Mouse (Mus musculus): Measurements from ENCODE around the gene Sept8.

The Sept8 gene

DNA sequence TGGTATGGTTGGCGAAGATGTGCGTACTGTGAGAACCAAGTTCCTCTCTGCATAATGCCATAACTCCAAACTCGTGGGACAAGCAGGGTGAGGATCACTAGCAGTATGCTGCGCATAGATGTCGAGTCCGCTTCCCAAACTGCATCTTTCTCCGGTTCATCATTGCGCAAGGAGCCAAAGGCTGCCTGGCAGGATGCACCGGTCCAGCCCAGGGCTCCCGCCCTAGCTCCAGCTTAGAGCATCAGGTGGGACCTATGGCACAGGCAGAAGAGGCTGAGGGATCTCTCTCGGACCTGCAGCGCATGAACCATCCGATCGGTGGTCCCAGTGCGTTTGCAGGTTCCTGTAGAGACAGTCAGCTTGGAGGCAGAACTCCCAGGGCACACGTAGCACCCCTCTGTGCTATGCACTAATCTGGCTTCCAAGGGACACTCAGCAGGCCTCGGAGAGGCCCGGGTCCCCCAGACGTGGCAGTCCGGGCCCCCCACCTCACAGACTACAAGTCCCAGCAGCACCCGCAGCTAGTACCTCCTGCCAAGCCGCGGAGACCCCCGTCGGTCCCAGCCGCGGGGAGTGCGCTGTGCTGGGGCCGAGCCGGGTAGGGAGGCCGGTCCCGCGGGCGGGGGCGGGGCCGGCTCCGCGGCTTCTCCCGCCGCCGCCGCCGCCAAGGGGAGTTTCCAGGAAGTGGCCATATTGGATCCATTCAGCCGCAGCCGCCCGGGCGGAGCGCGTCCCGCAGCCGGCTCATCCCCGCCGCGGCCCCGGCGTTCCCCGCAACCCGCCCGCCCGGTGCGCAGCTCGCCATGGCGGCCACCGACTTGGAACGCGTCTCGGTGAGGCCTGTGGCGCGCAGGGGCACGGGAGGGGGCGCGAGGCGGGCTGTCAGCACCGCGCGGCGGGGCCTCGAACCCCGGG lies at the start of gene Sept8:
TSS of gene Sept8 (plus strand) at position 51 of the 915 bp plus-strand sequence.
- peak; percentile 74 for DNase-seq (ENCODE audit: extremely low spot score, low spot score)

DNA sequence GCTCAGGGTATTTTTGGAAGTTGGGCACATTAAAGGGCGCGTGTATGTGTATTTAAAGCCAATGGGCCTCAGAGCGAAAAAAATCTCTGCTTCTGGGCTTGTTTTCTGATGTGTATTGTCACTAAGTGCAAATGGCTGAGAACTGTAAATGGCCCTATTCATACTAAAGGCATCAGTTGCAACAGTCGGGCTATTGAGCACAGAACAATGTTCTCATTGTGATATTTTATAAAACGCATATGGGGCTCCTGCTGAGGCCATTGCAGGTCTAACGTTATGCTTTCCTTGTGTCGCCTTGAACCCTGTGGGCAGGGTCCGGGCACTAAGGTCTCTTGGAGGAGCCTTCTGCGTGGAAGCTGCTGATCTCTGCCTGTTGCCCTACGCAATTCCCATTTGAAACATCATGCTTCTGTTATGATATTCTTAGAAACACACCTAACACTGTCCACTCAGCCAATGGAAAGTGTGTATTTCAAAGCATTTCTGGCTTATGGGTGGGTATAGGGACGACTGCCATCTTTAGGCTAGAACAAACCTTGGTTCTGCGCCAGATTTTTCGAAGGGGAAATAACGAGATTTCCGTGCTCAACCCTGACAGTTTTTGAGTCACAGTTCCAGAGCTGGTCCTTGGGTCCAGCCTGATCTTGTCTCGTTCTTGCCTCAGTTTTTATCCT lies 49.6 kb upstream of the Sept8 start:
- no peak for DNase-seq (ENCODE audit: extremely low spot score, low spot score)

DNA sequence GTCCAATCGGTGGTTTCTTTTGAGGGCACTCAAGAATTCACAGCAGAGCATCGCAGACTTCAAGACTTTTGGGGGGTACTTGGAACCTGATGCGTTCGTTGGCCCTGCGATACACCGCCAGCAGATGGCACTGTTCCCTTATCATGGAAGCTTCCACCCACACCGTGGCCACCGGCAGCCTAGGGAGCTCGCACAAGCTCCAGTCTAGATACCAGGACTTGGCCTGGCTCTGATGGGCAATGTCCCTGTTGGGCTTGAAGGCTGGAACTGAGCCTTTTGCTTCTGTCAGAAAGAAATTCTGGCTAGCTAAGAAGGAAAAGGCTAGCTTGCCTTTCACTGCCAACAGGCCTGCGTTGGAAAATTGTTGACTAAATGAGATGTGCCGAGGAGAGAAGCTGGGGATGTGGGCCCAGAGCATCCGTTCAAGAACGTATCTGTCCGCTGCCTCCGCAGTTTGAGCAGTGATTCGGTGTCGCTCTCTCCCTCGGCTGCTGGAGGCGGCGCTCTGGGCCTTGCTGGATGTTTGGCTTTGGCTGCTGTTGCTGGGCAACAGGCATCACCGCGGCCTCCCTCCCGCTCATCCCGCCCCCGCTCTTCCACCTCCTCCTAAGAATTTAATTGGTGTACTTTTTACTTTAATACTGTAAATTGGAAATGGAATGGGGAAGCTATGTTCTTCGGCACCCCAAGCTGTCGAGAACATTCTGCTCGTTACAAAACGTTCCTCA lies 48.9 kb upstream of the Sept8 start, which contains the start of gene Gm9837:
TSS of gene Gm9837 (minus strand) at position 512 of the 728 bp plus-strand sequence.
- peak; percentile 90 for DNase-seq (ENCODE audit: extremely low spot score, low spot score)

DNA sequence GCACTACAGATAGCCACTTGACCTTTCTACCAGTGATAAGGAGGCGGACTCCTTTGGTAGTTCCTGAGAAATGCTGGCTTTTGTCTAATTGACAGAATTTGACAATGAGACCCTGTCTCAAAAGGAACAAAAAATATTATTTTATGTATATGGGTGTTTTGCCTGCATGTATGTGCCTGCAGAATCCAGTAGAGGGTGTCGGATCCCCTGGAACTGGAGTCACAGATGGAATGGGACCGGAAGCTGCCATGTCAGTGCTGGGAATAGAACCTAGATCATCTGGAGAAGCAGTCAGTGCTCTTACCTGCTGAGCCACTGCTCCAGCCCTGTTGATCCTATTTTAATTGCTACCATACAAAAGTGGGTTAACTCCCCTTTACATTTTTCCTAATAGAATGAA lies 46.3 kb upstream of the Sept8 start:
- no peak for DNase-seq (ENCODE audit: extremely low spot score, low spot score)

DNA sequence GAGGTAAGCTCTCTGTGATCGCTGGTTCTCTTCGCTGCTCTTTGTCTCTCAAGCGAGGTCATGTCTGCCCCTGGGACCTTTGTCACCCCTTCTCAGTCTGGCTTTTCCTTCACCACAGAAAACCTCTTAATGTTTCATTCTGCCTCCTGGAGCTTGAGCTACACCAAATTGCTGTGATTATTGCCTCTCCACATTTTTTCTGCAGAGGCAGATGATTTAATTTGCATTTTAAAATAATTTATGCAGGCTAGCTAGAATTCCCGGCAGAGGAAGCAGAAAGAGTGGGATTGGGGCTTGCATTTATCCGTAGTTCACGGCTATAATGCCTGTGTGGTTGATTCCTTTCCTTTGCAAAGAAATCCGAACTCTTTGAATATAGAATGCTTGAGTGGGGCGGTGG lies 43.4 kb upstream of the Sept8 start:
- DNase-seq (ENCODE audit: extremely low spot score, low spot score), result no peak

DNA sequence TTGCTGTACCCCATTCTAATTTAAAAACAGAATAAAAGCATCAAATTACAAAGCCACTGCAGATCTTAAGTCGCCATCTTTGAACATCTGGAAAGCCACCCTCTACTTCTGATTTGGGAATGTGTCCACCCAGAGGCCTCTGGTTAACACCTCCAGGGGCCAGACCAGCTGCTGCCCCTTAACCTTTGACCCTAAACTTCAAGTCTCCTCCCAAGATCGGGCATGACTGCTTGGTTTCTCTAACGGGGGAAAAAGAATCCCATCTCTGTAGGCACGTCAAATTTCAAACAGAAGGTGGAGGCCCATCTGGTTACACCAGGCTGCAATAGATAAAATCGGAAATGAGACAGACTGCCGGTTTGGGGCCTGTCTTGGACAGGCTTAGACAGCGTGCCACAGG lies 41.2 kb upstream of the Sept8 start:
- no peak for DNase-seq (ENCODE audit: extremely low spot score, low spot score)

DNA sequence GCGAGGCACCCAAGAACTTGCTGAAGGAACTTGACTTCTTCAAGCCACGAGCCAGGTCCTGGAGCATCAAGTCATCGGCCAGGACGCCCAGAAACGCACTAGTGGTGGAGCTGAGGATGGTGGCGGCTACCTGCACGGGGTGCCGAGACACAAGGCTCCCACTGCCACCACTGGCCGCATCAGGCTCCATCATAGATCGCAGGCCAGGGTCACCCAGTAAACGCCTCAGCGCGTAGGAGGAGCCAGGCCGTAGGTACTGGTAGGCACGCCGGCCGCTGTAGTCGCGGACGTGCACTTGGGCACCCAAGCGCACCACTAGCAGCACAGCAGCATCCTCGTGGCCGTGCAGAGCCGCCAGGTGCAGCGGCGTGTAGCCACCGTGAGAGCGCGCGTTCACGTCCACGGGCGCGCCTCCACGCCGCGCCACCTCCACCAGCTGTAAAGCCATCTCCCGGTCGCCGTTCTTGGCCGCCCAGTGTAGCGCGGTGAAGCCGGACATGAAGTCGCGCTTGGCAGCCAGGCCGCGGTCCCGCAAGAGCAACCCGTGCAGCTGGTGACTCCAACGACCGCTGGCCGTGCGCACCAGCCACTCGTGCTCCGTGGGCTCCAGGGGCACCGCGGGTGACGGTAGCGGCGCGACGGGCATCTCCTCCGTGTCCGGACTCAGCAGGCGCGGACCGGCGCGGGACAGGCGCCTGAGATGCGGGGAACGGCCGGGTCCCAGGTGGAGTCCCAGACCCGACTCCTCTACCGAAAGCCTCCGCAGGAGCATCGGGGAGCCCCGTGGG lies 40.5 kb upstream of the Sept8 start:
- peak; percentile 64 for DNase-seq (ENCODE audit: extremely low spot score, low spot score)

DNA sequence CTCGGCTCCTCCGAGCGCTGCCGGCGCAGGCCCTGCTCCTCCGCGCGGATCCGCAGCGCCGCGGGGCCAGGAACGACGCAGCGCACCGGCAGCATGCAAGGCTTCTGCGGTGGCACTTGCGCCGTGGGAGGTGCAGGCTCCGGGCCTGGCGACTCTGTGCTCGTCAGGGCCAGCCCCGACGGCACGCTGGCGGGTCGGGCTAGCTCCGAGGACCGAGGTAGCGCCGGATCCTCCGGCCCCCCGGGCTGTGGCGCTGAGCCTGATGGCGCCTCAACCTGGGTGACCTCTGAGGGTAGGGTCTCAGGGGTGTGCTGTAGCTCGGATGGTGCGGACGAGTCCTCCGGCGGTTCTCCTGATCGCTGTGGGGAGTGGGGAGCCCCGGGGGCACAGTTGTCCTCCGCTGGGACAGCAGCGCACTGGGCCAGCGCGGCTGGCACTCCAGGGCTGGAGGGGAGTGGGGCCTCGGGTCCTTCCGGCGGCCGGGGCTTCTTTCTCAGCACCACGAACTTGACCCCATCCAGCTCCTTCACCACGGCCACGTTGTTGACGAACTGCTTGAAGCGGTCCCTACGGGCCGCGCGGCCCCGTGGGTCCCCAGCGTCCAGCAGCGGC lies 39.8 kb upstream of the Sept8 start:
- DNase-seq (ENCODE audit: extremely low spot score, low spot score), result peak; percentile 55

DNA sequence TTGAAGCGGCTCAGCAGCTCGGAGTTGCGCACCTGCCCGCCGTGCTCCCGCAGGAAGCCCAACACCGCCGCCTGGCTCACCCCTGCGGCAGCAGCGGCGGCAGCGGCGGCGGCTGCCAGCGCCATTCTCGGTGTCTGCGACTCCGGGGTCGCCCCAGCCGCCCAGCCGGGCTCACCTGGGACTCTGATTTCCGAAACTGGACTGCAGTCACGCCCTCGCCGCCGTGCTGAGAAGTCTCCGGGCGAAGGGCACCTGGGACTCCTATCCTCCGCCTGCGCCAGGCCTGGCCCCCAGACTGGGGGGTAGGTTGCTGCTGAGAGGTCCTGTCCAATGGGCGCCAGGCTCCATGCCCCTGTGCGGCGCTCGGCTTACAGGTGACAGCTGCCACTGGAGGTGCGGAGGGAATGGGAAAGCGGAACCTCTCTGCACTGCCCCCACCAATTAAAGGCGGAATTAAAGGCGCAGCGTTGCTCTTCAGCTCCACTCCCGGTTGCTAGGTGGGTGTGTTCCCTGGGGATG lies 39.2 kb upstream of the Sept8 start, which contains the start of the genes Gm9945 and Sowaha:
TSS of gene Gm9945 (plus strand) at position 384 of the 519 bp plus-strand sequence.
TSS of gene Sowaha (minus strand) at position 492 of the 519 bp plus-strand sequence.
- DNase-seq (ENCODE audit: extremely low spot score, low spot score), result no peak

DNA sequence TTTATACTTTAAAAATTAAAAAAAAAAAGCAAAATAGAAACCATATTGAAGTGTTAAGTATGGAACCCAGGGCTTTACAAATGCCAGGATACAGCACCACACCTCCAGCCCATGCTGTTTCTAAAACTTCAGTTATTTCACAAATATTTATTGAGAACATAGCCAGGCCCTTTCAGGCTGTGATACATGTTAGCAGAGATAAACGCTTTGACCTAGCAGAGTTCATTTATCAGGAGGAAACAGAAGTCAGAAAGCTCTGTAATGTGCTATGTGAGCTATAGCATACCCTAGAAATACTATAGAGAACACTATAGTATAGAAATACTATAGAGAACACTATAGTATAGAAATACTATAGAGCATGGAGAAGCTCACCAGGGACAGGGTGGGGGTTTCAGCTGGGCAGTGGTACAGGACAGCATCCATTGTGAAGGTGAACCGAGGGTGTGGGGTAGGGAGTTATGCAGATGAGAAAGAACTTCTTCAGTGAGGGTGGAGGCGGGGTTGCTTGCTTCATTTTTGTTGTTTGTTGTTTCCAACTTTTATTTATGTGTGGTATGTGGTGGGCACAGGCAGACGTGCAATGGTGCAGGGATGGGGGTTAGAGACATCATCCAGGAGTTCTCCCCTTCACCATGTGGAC lies 37.8 kb upstream of the Sept8 start:
- no peak for DNase-seq (ENCODE audit: extremely low spot score, low spot score)

DNA sequence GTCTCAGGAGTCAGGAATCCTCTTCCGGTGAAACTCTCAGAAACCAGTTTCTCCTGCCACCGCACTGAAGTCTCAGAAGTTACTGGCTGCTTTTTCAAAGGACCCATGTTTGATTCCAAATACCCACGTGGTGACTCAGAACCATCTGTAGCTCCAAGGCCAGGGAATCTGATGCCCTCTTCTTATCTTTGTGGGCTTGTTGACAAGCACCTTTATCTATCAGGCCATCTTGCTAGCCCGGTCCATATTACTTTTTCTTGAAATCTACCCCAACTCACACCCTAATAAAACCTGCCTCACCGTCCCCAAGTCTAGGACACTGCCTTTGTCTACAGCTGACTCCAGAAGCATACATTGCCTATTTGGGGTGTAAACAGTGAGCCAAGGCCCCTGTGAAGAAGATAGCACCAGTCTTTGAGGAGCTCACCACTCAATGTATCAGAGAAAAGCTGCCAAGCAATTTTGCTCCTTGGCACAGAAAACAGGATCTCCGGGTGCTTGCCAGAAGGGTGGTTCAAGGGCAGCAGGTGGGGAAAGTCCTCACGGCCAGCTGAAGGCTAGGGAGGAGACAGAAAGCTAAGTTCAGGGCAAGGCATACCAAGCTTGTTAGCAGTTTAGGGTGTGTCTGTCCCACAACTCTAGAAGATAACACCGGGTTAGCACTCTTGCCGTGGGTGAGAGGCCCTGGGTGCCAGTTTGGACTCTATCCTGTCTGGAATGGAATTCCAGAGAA lies 35.7 kb upstream of the Sept8 start:
- no peak for DNase-seq (ENCODE audit: extremely low spot score, low spot score)

DNA sequence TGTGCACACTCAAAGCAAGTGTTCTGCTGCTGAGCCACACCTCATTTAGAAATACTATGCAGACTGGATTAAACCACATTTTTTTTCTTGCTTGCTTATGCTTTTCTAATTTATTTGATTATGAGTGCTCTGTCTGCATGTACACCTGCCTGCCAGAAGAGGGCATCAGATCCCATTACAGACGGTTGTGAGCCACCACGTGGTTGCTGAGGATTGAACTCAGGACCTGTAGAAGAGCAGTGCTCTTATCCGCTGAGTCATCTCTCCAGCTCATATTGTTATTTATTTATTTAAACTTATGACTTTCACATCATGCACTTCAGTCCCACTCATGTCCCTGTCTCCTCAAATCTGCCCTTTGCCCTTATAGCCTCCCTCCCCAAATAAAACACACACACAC lies 33.3 kb upstream of the Sept8 start:
- no peak for DNase-seq (ENCODE audit: extremely low spot score, low spot score)

DNA sequence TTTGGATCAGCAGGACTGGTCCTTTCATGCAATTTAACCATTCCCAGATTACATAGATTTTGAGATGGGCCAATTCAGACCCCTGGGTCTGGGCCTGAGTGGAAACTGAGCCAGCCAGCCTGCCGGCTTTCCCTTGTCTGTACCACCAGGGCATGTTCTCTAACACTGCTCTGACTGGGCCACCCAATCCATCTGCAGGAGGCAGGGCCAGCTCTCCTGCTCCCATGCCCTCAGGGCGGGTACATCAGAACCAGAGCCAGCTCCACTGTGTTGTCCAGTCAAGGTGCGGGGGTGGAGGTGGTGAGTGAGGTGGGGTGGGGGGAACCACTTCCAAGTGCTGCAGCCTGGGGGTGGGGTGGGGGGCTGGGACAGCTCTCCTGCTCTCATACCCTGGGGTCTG lies 32.7 kb upstream of the Sept8 start:
- DNase-seq (ENCODE audit: extremely low spot score, low spot score), result no peak

DNA sequence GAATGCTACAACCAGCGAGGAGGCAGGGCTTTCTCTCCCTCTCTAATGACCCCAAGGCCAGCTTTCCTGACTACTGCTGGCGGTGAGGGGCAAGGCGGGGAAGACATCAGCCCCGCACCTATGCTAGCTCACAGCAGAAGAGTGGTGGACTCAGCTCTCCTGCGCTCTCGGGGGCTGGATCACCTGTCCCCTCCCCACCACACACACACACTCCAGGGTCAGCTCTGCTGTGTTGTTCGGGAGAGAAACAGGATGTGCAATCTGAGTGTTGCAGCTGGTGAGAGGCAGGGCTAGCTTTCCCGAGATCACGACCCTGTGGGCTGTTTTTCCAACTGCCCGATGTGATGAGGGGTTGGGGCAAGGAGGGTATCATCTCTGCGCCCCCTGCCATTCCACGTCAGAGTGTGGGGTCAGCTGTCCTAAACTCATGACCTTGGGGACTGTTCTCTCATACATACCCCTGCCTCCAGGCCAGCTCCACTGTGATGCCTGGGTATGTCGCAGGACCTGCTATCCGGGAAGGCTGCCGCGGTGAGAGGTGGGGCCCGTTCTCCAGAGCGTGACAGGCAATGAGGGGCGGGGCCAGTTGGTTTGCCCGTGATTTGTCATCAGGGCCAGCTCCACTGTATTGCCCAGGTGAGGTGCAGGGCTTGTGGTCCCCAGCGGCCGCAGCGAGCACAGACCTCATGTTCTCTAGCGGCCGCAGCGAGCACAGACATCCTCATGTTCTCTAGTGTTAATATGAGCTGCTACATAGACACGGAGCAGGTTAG lies 32.0 kb upstream of the Sept8 start:
- no peak for DNase-seq (ENCODE audit: extremely low spot score, low spot score)

DNA sequence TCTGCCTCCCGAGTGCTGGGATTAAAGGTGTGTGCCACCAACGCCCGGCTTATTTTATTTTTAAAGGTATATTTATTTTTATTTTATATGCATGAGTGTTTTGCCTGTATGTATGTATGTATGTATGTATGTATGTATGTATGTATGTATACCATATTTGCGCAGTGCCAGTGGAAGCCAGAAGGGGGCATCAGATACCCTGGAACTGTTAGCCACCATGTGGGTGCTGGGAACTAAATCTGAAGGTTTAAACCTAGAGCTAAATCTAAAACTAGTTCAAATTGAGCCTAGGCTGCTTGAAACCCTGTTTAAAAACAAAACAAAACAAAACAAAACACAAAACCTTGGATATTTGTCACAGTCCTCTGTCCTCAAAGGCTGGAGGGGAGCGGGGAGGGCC lies 30.1 kb upstream of the Sept8 start:
- DNase-seq (ENCODE audit: extremely low spot score, low spot score), result no peak

DNA sequence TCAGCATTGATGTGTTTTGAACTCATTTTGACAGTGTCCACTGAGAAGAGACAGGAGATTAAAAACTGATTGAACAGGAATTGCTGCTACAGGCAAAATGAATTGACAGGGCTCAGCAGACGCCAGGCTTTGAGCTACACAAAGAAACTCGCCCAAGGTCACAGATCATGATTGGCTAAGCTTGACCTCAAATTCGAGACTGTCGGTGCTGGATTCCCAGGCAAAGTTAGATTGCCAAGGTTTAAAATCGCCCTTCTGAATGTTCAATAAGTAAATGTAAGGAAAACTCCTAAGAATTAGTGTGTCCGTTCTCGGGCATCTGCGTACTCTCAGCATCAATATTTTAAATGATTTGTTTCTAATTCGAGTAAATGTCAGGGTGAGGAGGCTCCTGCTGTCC lies 29.6 kb upstream of the Sept8 start:
- DNase-seq (ENCODE audit: extremely low spot score, low spot score), result no peak

DNA sequence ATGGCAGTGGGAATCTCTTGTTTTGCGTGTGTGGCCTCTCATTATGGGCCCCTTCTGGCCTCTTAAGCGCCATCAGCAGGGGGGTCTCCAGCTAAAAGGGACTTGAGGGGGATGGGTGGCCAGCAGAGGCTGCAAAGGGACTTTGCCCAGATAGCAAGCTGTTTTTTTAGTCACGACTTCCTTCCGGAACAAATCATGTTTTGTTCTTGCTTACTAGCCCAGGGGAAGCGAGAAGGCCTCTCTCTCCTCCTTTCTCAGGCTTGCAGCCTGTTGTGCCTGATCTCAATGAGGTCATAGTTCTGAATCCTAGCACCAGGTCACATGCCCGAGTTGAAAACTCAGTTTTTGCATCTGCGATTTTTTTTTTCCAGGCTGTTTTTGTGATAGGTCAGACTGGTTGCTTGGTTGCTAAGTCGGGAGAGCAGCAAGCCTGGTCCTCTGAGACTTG lies 27.1 kb upstream of the Sept8 start:
- no peak for DNase-seq (ENCODE audit: extremely low spot score, low spot score)

DNA sequence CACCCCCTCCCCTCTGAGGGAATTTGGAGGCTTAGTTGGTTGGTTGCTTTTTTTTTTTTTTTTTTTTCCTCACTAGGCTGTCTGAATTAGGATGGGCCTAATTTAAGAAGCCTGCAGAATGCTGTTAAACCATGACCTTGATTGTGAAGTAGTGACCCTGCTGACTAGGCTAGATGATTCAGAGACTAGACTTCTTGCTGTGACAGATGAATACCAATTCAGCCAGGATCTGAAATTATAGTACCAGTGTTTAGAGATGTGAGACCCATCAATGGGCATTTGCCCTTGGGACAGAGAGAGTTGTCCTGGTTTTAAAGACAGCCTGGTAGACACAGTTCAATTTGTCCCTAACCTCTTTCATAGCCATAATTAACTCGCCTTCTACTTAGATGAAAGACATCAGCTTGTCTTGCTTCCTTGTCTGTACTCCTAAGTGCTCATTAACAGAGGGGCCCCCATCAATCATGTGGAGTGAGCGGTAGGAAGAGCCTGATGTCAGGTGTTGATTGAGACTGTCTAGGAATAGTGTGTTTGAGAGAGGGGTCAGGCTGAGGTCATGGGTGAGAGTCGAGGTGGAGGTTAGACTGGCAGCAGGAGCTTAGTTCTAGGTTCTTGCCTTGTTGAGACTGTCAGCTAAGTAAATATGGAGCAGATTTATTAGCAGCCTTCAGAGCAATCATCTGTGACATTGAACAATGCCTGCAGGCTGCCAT lies 25.7 kb upstream of the Sept8 start:
- DNase-seq (ENCODE audit: extremely low spot score, low spot score), result peak; percentile 54
